Mouse (Mus musculus) midbrain, postnatal 0 days (tissue): Measurements from ENCODE around the gene Cyp46a1. TPM values are rescaled to one million over a fixed set of nuclear protein-coding genes. Genes with fewer than 3 reads are reported as not detected.

ENCODE experiments used
- ATAC-seq: fragments of 200-750 bp; cut with Nextera tagmentation; 2 replicates; pipeline ENCODE4 v1.8.0; 2017; ENCODE audit warnings: moderate number of reproducible peaks, mild to moderate bottlenecking, moderate TSS enrichment, moderate library complexity; ENCODE audit not compliant: low FRiP score
- DNase-seq: peaks from one replicate; pipeline ENCODE4 v3.0.0-alpha.2; 2015; ENCODE audit warnings: low spot score
- H3K27ac ChIP-seq: fragments of 300-500 bp; sonication (generic); 2 replicates; pipeline ENCODE4 v1.5.1; 2014; ENCODE audit warnings: low read depth, mild to moderate bottlenecking, low read length, mixed read lengths
- H3K27me3 ChIP-seq: fragments of 300-500 bp; sonication (generic); 2 replicates; pipeline ENCODE4 v1.6.1; 2014; ENCODE audit warnings: low read length, control low read depth, mixed read lengths; ENCODE audit not compliant: insufficient read depth
- H3K36me3 ChIP-seq: fragments of 300-500 bp; sonication (generic); 2 replicates; pipeline ENCODE4 v1.6.1; 2014; ENCODE audit warnings: low read length, control low read depth, mixed read lengths; ENCODE audit not compliant: insufficient read depth
- H3K4me1 ChIP-seq: fragments of 300-500 bp; sonication (generic); 2 replicates; pipeline ENCODE4 v1.6.1; 2014; ENCODE audit warnings: mild to moderate bottlenecking, control low read depth, antibody characterized with exemption, low read length, mixed read lengths; ENCODE audit not compliant: insufficient read depth
- H3K4me2 ChIP-seq: fragments of 300-500 bp; sonication (generic); 2 replicates; pipeline ENCODE4 v1.6.1; 2014; ENCODE audit warnings: low read depth, mild to moderate bottlenecking, low read length, mixed read lengths; ENCODE audit not compliant: poor library complexity, severe bottlenecking
- H3K4me3 ChIP-seq: fragments of 300-500 bp; sonication (generic); 2 replicates; pipeline ENCODE4 v1.5.1; 2014; ENCODE audit warnings: low read depth, mild to moderate bottlenecking, low read length, moderate library complexity
- H3K9ac ChIP-seq: fragments of 300-500 bp; sonication (generic); replicated peaks from 2 replicates; pipeline ENCODE4 v1.6.1; 2014; ENCODE audit warnings: mild to moderate bottlenecking, low read length, moderate library complexity, mixed read lengths; ENCODE audit not compliant: poor library complexity, severe bottlenecking
- H3K9me3 ChIP-seq: fragments of 300-500 bp; sonication (generic); 2 replicates; pipeline ENCODE4 v1.6.1; 2016; ENCODE audit warnings: low read length, control low read depth
- CTCF ChIP-seq: IDR thresholded peaks from 2 replicates; pipeline ENCODE4 v1.5.1; 2016; ENCODE audit warnings: antibody characterized with exemption, mild to moderate bottlenecking
- WGBS: fragments of 180-500 bp; shearing (Covaris S2); extraction: QIAGEN DNeasy Blood & Tissue Kit; methylation state at CpG from one replicate; pipeline ENCODE4 v1.1.7; 2014; 5-methylcytosine and 5-hydroxymethylcytosine counted together
- polyA plus RNA-seq: library from polyadenylated mRNA; unstranded; fragments of >200 nt; fragmentation: Nextera tagmentation; extraction: Ambion mirVana; gene quantifications from 2 replicates; pipeline ENCODE4 v1.2.1, GENCODE M21; 2015
- total RNA-seq: library from RNA; depleted of rRNA; stranded (reverse); fragments of >200 nt; gene quantifications from 2 replicates; pipeline ENCODE4 v1.2.3, GENCODE M21; 2014

Cyp46a1 gene
- total and polyA plus RNA-seq, 2 experiments from 2014 or later = 36.0 to 52.0 TPM

- H3K9me3 ChIP-seq = no peaks in the 10 kb centered on the region
- WGBS = 47% methylated on average over 13 of the region's 13 CpGs
- H3K9ac ChIP-seq = no peak overlapping the region
- TF ChIP-seq CTCF = no peak
- H3K4me2 ChIP-seq = no peak overlapping the region
- H3K4me3 ChIP-seq = no peak overlapping the region
- no peaks in the 10 kb centered on the region for H3K4me1 ChIP-seq
- H3K27me3 ChIP-seq = no peaks in the 10 kb centered on the region
- H3K27ac ChIP-seq = no peak overlapping the region
- H3K36me3 ChIP-seq = no peaks in the 10 kb centered on the region
- ATAC-seq (no peak), DNase-seq (peak; percentile 78)
Measured at GRCm38 (mm10) chr12:108386476-108387232, 52.5 kb downstream of the Cyp46a1 start.

GRCm38 (mm10) chr12:108389718-108390117 is 55.5 kb downstream of the Cyp46a1 start:
- no peak for TF ChIP-seq CTCF
- Histone ChIP-seq H3K4me3 (no peak overlapping the region), H3K9ac (no peak overlapping the region), H3K27me3 (no peaks in the 10 kb centered on the region), H3K4me1 (peaks cover 7% of the 10 kb centered on the region; the same call in 1 of the 2 replicates), H3K36me3 (no peaks in the 10 kb centered on the region), H3K4me2 (no peak overlapping the region), H3K27ac (no peak overlapping the region), H3K9me3 (no peaks in the 10 kb centered on the region)
- 47% methylated on average over 3 of the region's 3 CpGs for WGBS
- DNase-seq = no peak
- no peak for ATAC-seq

- Histone ChIP-seq H3K27me3 (no peaks in the 10 kb centered on the region), H3K36me3 (no peaks in the 10 kb centered on the region), H3K9me3 (no peaks in the 10 kb centered on the region), H3K4me3 (no peak overlapping the region), H3K9ac (no peak overlapping the region), H3K4me2 (no peak overlapping the region), H3K4me1 (peaks cover 18% of the 10 kb centered on the region), H3K27ac (no peak overlapping the region)
- DNase-seq (no peak), ATAC-seq (no peak)
- no peak for TF ChIP-seq CTCF
- 71% methylated on average over 12 of the region's 12 CpGs for WGBS
Measured at GRCm38 (mm10) chr12:108392254-108393044, 58.3 kb downstream of the Cyp46a1 start.

GRCm38 (mm10) chr12:108393082-108393481 is 58.9 kb downstream of the Cyp46a1 start:
- ATAC-seq = no peak
- no peak overlapping the region for H3K4me3 ChIP-seq
- 81% methylated on average over 4 of the region's 4 CpGs for whole genome bisulfite sequencing
- DNase-seq = no peak
- H3K9ac ChIP-seq = no peak overlapping the region
- H3K4me1 ChIP-seq = peaks cover 18% of the 10 kb centered on the region
- H3K36me3 ChIP-seq = no peaks in the 10 kb centered on the region
- H3K27me3 ChIP-seq = no peaks in the 10 kb centered on the region
- no peak overlapping the region for H3K27ac ChIP-seq
- no peak for TF ChIP-seq CTCF
- no peaks in the 10 kb centered on the region for H3K9me3 ChIP-seq
- no peak overlapping the region for H3K4me2 ChIP-seq

GRCm38 (mm10) chr12:108393637-108394036 is 59.5 kb downstream of the Cyp46a1 start:
- no peak for DNase-seq

More at GRCm38 (mm10) chr12:108393637-108394036, 59.5 kb downstream of the Cyp46a1 start:
- Histone ChIP-seq H3K9me3 (no peaks in the 10 kb centered on the region), H3K9ac (no peak overlapping the region), H3K4me1 (peaks cover 18% of the 10 kb centered on the region), H3K27ac (no peak overlapping the region), H3K27me3 (no peaks in the 10 kb centered on the region), H3K4me2 (no peak overlapping the region), H3K36me3 (no peaks in the 10 kb centered on the region), H3K4me3 (no peak overlapping the region)
- WGBS = 73% methylated on average over 4 of the region's 4 CpGs
- no peak for TF ChIP-seq CTCF
- ATAC-seq = no peak
